Mouse (Mus musculus) kidney, embryonic 14.5 days (tissue): Measurements from ENCODE around the gene Tnnc1. TPM values are rescaled to one million over a fixed set of nuclear protein-coding genes. Genes with fewer than 3 reads are reported as not detected.

Source experiments
- ATAC-seq: fragments of 200-750 bp; cut with Nextera tagmentation; 2 replicates; pipeline ENCODE4 v1.8.0; 2017; ENCODE audit warnings: moderate number of reproducible peaks, mild to moderate bottlenecking, moderate TSS enrichment, moderate library complexity; ENCODE audit not compliant: low FRiP score, low TSS enrichment
- H3K27ac ChIP-seq: fragments of 300-500 bp; sonication (generic); 2 replicates; pipeline ENCODE4 v1.5.1; 2014; ENCODE audit warnings: low read depth, mild to moderate bottlenecking, low read length, moderate library complexity, mixed read lengths
- H3K27me3 ChIP-seq: fragments of 300-500 bp; sonication (generic); 2 replicates; pipeline ENCODE4 v1.6.1; 2014; ENCODE audit warnings: mild to moderate bottlenecking, low read length; ENCODE audit not compliant: control insufficient read depth, insufficient read depth
- H3K36me3 ChIP-seq: fragments of 300-500 bp; sonication (generic); 2 replicates; pipeline ENCODE4 v1.6.1; 2014; ENCODE audit warnings: low read length, mixed read lengths; ENCODE audit not compliant: control insufficient read depth, insufficient read depth
- H3K4me1 ChIP-seq: fragments of 300-500 bp; sonication (generic); 2 replicates; pipeline ENCODE4 v1.6.1; 2014; ENCODE audit warnings: low read length, mixed read lengths; ENCODE audit not compliant: control insufficient read depth, insufficient read depth
- H3K4me2 ChIP-seq: fragments of 300-500 bp; sonication (generic); replicated peaks from 2 replicates; pipeline ENCODE4 v1.6.1; 2014; ENCODE audit warnings: low read depth, mild to moderate bottlenecking, low read length
- H3K4me3 ChIP-seq: fragments of 300-500 bp; sonication (generic); 2 replicates; pipeline ENCODE4 v1.5.1; 2014; ENCODE audit warnings: mild to moderate bottlenecking, low read length
- H3K9ac ChIP-seq: fragments of 300-500 bp; sonication (generic); 2 replicates; pipeline ENCODE4 v1.6.1; 2014; ENCODE audit warnings: low read depth, mild to moderate bottlenecking, low read length, moderate library complexity
- H3K9me3 ChIP-seq: fragments of 300-500 bp; sonication (generic); 2 replicates; pipeline ENCODE4 v1.6.1; 2016; ENCODE audit warnings: low read length; ENCODE audit not compliant: control insufficient read depth
- WGBS: fragments of 180-500 bp; shearing (Covaris S2); extraction: QIAGEN DNeasy Blood & Tissue Kit; methylation state at CpG from one replicate; pipeline ENCODE4 v1.1.7; 2014; 5-methylcytosine and 5-hydroxymethylcytosine counted together
- polyA plus RNA-seq: library from polyadenylated mRNA; unstranded; fragments of >200 nt; fragmentation: Nextera tagmentation; extraction: Ambion mirVana; gene quantifications from 2 replicates; pipeline ENCODE4 v1.2.1, GENCODE M21; 2014

Gene Tnnc1
- 3.0 and 3.9 TPM in 2 replicates for polyA plus RNA-seq

DNA sequence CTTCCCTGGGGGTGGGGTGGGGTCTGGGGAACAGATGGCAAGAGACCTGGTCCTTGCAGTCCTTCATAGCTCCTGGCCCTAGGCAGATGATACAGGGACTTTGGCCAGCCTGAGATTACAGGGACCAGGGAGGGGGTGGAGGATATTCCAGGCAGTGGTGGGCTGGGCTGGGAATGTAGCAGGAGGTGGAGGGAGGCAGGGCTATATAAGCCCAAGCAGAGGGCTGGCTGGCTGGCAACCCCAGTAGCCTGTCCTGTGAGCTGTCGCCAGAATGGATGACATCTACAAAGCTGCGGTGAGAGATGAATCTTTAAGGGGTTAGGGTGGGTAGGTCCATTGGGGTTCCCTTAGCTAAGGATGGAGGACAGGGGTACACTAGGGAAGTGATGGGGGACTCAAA is at the start of gene Tnnc1:
Tnnc1 (plus strand) TSS at position 229 of the 400 bp plus-strand sequence.
- no peak within 1 kb of the TSS for H3K27ac ChIP-seq
- peak within 1 kb of the TSS; percentile 91; the same call in 1 of the 2 replicates for H3K4me2 ChIP-seq
- H3K4me3 ChIP-seq: no peak within 1 kb of the TSS; the same call in 1 of the 2 replicates
- H3K9ac ChIP-seq: no peak within 1 kb of the TSS
- no peak for ATAC-seq
- H3K36me3 ChIP-seq: peaks cover 13% of the 10 kb centered on the region
- no peaks in the 10 kb centered on the region for H3K27me3 ChIP-seq
- WGBS: 63% methylated on average over 2 of the region's 2 CpGs
- no peaks in the 10 kb centered on the region for H3K9me3 ChIP-seq
- H3K4me1 ChIP-seq: peaks cover 12% of the 10 kb centered on the region

DNA sequence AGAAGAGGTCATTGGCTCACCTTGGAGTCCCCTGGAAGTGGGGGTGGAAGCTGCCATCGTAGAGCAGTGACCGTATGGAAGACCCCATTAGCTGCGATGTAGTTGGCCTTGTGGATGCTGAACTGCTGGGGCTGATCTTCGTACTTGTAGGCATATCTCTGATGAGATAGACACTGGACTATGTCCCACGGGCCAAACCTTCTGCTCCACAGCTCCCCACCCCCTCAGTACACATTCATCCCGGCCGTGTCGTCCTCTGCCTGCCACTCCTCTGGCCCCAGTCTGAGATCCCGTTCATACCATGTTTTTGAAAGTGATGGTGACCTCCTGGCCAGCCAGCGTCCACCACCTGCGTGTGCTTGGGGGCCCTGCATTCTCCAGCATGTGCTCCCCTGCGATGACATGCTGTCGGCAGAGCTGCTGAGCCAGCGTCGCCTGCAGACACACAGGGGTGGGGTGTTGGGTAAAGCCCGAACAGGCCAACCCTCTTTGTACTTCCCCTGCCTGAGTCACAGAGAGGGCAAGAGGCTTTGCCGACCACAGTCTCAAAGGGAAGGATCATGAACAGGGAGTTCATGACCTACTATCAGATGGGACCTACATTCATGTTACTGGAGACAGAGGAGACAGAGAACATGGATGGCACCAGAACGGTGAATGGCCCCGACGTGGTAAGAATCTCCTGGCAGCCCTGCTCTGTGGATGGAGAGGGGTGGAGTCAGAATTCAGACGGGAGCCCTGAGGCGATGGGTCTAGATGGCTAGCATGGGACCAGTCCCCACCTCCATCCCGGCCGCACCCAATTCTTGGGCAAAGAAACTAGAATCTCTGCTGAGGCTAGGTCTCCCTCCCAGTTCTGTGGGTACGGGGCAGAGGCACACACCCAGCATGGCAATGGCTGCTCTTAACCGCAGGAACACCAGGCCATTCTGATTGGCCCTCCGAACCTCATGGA is 47.6 kb upstream of the Tnnc1 start:
- peaks cover 14% of the 10 kb centered on the region; the same call in 1 of the 2 replicates for H3K4me1 ChIP-seq
- no peak overlapping the region for H3K27ac ChIP-seq
- 73% methylated on average over 27 of the region's 27 CpGs for WGBS
- H3K9me3 ChIP-seq: no peaks in the 10 kb centered on the region
- no peak overlapping the region for H3K9ac ChIP-seq
- H3K36me3 ChIP-seq: no peaks in the 10 kb centered on the region
- H3K4me3 ChIP-seq: no peak overlapping the region
- no peaks in the 10 kb centered on the region for H3K27me3 ChIP-seq
- H3K4me2 ChIP-seq: no peak overlapping the region
- no peak for ATAC-seq

DNA sequence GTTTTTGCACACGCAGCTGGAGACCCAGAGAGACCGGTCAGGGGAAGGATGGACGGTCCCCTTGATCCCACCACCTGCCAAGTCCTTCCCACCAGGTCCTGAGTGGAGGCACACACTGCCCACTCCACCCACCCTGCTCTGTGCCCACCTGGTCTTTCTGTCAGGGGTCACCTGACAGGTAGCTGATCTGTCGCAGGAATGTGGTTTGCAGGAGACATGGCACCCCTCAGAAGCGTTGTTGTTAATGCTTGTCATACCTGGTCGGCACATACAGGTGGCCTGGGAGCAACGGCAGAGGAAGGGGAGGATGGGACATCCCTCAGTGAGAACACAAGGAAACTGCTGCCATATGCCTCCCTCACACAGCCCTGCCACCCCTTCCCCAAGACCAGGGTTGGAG is 46.9 kb upstream of the Tnnc1 start:
- H3K4me1 ChIP-seq: peaks cover 20% of the 10 kb centered on the region; the same call in 1 of the 2 replicates
- no peak overlapping the region for H3K4me3 ChIP-seq
- H3K27ac ChIP-seq: no peak overlapping the region
- H3K4me2 ChIP-seq: no peak overlapping the region
- H3K9me3 ChIP-seq: no peaks in the 10 kb centered on the region
- no peak for ATAC-seq
- H3K36me3 ChIP-seq: no peaks in the 10 kb centered on the region
- H3K9ac ChIP-seq: no peak overlapping the region
- H3K27me3 ChIP-seq: no peaks in the 10 kb centered on the region
- WGBS: 86% methylated on average over 7 of the region's 7 CpGs

DNA sequence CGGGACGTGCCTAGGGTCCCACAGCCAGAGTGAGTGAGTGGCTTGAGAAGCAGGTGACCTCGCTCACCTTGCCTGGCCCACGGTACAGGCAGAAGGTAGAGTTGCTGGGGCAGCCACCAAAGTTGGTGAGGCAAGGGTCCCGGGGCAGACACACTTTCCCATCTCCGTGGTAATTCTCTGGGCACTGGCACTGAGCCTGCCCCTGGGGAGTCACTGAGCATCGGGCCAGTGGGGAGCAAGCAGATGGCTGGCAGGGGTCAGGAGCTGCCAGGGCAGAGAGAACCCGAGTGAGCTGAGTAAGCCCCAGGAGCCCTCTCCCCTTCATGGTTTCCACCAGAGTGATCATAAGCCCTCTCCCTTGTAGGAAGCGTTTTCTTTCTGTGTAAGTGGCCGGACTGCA is 46.5 kb upstream of the Tnnc1 start:
- Histone ChIP-seq H3K4me2 (no peak overlapping the region), H3K9ac (no peak overlapping the region), H3K9me3 (no peaks in the 10 kb centered on the region), H3K4me3 (no peak overlapping the region), H3K36me3 (no peaks in the 10 kb centered on the region), H3K27ac (no peak overlapping the region), H3K27me3 (no peaks in the 10 kb centered on the region), H3K4me1 (peaks cover 24% of the 10 kb centered on the region; the same call in 1 of the 2 replicates)
- WGBS: 65% methylated on average over 10 of the region's 10 CpGs
- ATAC-seq: no peak

DNA sequence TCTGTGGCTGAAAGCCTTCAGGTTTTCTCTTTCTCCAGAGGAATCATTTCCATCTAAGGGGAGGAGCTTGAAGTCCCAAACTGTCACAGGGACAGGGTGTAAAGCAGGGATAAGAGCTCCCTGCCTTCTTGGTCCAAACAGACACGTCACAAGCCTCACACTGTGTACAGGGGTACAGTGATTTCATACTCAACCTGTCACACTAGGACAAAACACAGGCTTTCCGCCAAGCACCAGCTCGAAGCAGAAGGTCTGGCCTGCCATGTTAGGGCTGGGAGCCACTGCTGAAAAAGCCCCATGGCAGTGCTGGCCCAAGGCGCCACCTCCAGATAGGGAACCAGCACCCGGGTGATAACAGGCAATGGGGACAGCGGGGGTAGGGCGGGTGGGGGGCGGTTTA is 44.0 kb upstream of the Tnnc1 start:
- Histone ChIP-seq H3K4me3 (no peak overlapping the region), H3K27ac (no peak overlapping the region), H3K4me1 (peaks cover 26% of the 10 kb centered on the region; the same call in 1 of the 2 replicates), H3K36me3 (no peaks in the 10 kb centered on the region), H3K9ac (no peak overlapping the region), H3K27me3 (no peaks in the 10 kb centered on the region), H3K4me2 (no peak overlapping the region), H3K9me3 (no peaks in the 10 kb centered on the region)
- 81% methylated on average over 8 of the region's 8 CpGs for WGBS
- ATAC-seq: no peak

DNA sequence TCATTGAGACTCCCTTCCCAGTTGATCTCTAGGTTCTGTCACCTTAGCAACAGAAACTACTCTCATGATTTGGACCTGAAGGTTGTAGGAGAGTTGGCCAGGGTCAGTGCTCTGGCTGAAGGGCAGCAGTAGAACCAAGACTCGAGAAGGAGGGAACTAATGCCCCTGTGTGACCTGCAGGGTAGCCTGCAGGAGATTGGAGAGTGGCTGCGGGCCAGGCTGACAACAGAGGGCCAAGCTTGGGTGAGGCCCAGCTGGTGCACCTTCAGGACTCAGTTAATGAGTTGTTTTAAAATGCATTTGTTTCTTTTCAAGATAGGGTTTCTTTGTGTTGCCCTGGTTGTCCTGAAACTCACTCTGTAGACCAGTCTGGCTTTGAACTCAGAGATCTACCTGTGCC is 43.1 kb upstream of the Tnnc1 start:
- H3K27ac ChIP-seq: peak overlapping the region; percentile 69; the same call in 1 of the 2 replicates
- H3K4me2 ChIP-seq: no peak overlapping the region
- no peak overlapping the region for H3K9ac ChIP-seq
- H3K9me3 ChIP-seq: no peaks in the 10 kb centered on the region
- H3K36me3 ChIP-seq: peaks cover 1% of the 10 kb centered on the region
- H3K27me3 ChIP-seq: no peaks in the 10 kb centered on the region
- WGBS: 31% methylated on average over 2 of the region's 2 CpGs
- no peak overlapping the region for H3K4me3 ChIP-seq
- no peak for ATAC-seq
- H3K4me1 ChIP-seq: peaks cover 26% of the 10 kb centered on the region; the same call in 1 of the 2 replicates

DNA sequence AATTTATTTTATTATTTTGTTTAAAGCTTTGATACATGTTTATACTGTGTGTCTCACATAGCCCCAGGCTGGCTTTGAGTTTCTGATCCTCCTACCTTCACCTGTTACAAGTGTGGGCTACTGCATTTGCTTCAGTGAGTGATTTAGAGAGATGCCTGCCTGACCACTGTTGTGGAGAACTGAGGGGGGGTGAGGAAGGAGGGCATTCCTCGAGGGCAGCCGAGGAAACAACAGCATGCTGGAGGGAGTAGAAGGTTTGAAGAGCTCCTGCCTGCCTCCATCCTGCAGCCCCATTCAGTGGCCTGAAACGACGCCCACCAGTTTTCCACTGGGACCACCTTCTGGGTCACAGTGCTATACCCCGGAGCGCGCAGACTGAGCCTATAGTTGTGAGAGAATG is 42.7 kb upstream of the Tnnc1 start:
- H3K27me3 ChIP-seq: no peaks in the 10 kb centered on the region
- H3K9me3 ChIP-seq: no peaks in the 10 kb centered on the region
- H3K4me1 ChIP-seq: peaks cover 26% of the 10 kb centered on the region; the same call in 1 of the 2 replicates
- no peak overlapping the region for H3K27ac ChIP-seq
- H3K4me3 ChIP-seq: no peak overlapping the region
- peaks cover 6% of the 10 kb centered on the region for H3K36me3 ChIP-seq
- no peak overlapping the region for H3K4me2 ChIP-seq
- ATAC-seq: peak; percentile 62
- no peak overlapping the region for H3K9ac ChIP-seq
- WGBS: 34% methylated on average over 7 of the region's 7 CpGs

DNA sequence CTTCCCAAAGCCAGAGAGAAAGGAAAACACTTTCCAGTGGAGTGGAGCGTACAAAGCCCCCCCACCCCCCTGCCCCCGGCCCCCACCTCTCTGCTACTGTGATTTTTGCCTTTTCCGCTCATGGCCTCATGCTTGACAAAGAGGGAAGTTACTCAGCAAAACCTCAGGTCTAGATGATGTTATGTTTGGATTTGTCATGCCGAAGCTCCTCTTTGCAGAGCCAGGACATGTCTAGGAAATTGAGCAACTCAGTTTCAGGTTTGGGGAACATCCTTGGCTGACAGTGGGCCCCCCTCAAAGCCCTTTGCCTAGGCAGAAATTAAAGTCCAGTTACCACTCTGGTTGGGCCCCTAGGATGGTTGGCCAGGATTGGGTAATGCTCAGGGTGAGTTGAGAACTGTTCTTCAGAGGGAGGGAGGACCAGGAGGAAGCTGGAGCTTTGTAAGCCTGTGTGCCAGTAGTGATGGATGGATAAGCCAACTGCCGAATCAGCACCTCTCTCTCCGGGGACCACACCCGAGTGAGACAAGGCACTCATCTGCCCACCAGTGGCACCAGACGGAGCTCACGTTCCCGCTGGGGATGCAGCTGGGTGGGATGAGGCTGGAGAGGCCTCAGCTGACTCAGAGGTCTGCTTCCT is 42.0 kb upstream of the Tnnc1 start:
- ATAC-seq: peak; percentile 20; the same call in 1 of the 2 replicates
- Histone ChIP-seq H3K36me3 (peaks cover 12% of the 10 kb centered on the region), H3K27me3 (no peaks in the 10 kb centered on the region), H3K27ac (no peak overlapping the region; the same call in 1 of the 2 replicates), H3K4me1 (peaks cover 26% of the 10 kb centered on the region; the same call in 1 of the 2 replicates), H3K4me2 (peak overlapping the region; percentile 29), H3K4me3 (peak overlapping the region; percentile 5; the same call in 1 of the 2 replicates), H3K9ac (no peak overlapping the region), H3K9me3 (no peaks in the 10 kb centered on the region)
- WGBS: 27% methylated on average over 10 of the region's 10 CpGs
